Mouse (Mus musculus) kidney, postnatal 25 days (tissue): Measurements from ENCODE around the gene S100a16.

ENCODE experiments used
- DNase-seq, 2 experiments: peaks; one replicate each; pipeline ENCODE4 v3.0.0; 2021; ENCODE audit warnings: mixed read lengths in 2 of 2

S100a16 gene

GRCm38 (mm10) chr3:90537141-90537904 lies at the start of gene S100a16:
S100a16 (plus strand) TSS chr3:90537254.
- peak; percentile 83 to 94 for DNase-seq

- no peak for DNase-seq
Measured at GRCm38 (mm10) chr3:90488576-90488975, 48.5 kb upstream of the S100a16 start.

- DNase-seq, result peak; percentile 97
Measured at GRCm38 (mm10) chr3:90490696-90491256, 46.3 kb upstream of the S100a16 start, which contains the start of gene Snapin. Snapin (minus strand) TSS chr3:90491033.

GRCm38 (mm10) chr3:90491350-90491749 lies 45.7 kb upstream of the S100a16 start:
- DNase-seq, result peak; percentile 50 to 68

GRCm38 (mm10) chr3:90493831-90494540 lies 43.1 kb upstream of the S100a16 start:
- DNase-seq, result no peak

- DNase-seq, result no peak
Measured at GRCm38 (mm10) chr3:90495850-90496525, 41.1 kb upstream of the S100a16 start.

GRCm38 (mm10) chr3:90497597-90497996 lies 39.5 kb upstream of the S100a16 start:
- DNase-seq, result no peak

GRCm38 (mm10) chr3:90503444-90503843 lies 33.6 kb upstream of the S100a16 start:
- DNase-seq, result no peak

- DNase-seq, result no peak
Measured at GRCm38 (mm10) chr3:90505216-90505615, 31.8 kb upstream of the S100a16 start.

GRCm38 (mm10) chr3:90506362-90506761 lies 30.7 kb upstream of the S100a16 start:
- no peak for DNase-seq

- DNase-seq, result no peak
Measured at GRCm38 (mm10) chr3:90508287-90508949, 28.6 kb upstream of the S100a16 start.

GRCm38 (mm10) chr3:90508950-90509746 lies 27.9 kb upstream of the S100a16 start, which contains the start of gene Chtop:
Chtop (minus strand) TSS chr3:90509498.
- peak; percentile 100 for DNase-seq

GRCm38 (mm10) chr3:90509747-90510123 lies 27.3 kb upstream of the S100a16 start:
- DNase-seq, result no peak

GRCm38 (mm10) chr3:90512276-90512675 lies 24.8 kb upstream of the S100a16 start:
- DNase-seq, result no peak

- DNase-seq, result no peak
Measured at GRCm38 (mm10) chr3:90512948-90513642, 24.0 kb upstream of the S100a16 start.

- peak; percentile 85 to 95 for DNase-seq
Measured at GRCm38 (mm10) chr3:90513796-90514590, 23.1 kb upstream of the S100a16 start, which contains the start of the genes S100a1 and S100a13. S100a1 (minus strand) TSS chr3:90514392. S100a13 (plus strand) TSS chr3:90514435.

- peak; percentile 82 to 89 for DNase-seq
Measured at GRCm38 (mm10) chr3:90514691-90515090, 22.4 kb upstream of the S100a16 start.

- DNase-seq, result peak; percentile 77 to 78
Measured at GRCm38 (mm10) chr3:90515242-90515641, 21.8 kb upstream of the S100a16 start.

GRCm38 (mm10) chr3:90515789-90516188 lies 21.3 kb upstream of the S100a16 start:
- no peak for DNase-seq

- DNase-seq, result no peak
Measured at GRCm38 (mm10) chr3:90517711-90518110, 19.3 kb upstream of the S100a16 start.
